Mouse (Mus musculus) midbrain, embryonic 10.5 days (tissue): ENCODE data around the gene Ghrhr. TPM values are rescaled to one million over a fixed set of nuclear protein-coding genes. Genes with fewer than 3 reads are reported as not detected.

ENCODE experiments used
- DNase-seq: peaks from one replicate; pipeline ENCODE4 v3.0.0-alpha.2; 2017; ENCODE audit warnings: low spot score
- H3K27ac ChIP-seq: fragments of 300-500 bp; sonication (generic); replicated peaks from 2 replicates; pipeline ENCODE4 v1.5.1; 2016; ENCODE audit warnings: mild to moderate bottlenecking
- H3K27me3 ChIP-seq: fragments of 300-500 bp; sonication (generic); 2 replicates; pipeline ENCODE4 v1.6.1; 2016; ENCODE audit warnings: low read depth, mild to moderate bottlenecking; ENCODE audit not compliant: poor library complexity, severe bottlenecking
- H3K36me3 ChIP-seq: fragments of 300-500 bp; sonication (generic); 2 replicates; pipeline ENCODE4 v1.6.1; 2016; ENCODE audit warnings: mild to moderate bottlenecking, moderate library complexity
- H3K4me1 ChIP-seq: fragments of 300-500 bp; sonication (generic); 2 replicates; pipeline ENCODE4 v1.6.1; 2016
- H3K4me3 ChIP-seq: fragments of 300-500 bp; sonication (generic); 2 replicates; pipeline ENCODE4 v1.5.1; 2016; ENCODE audit warnings: mild to moderate bottlenecking, moderate library complexity
- H3K9me3 ChIP-seq: fragments of 300-500 bp; sonication (generic); replicated peaks from 2 replicates; pipeline ENCODE4 v1.6.1; 2016; ENCODE audit warnings: mild to moderate bottlenecking
- WGBS: fragments of 180-500 bp; shearing (Covaris S2); methylation state at CpG from one replicate; pipeline ENCODE4 v1.1.7; 2016; 5-methylcytosine and 5-hydroxymethylcytosine counted together
- polyA plus RNA-seq: library from polyadenylated mRNA; unstranded; fragments of >200 nt; fragmentation: Nextera tagmentation; extraction: Ambion mirVana; gene quantifications from 2 replicates; pipeline ENCODE4 v1.2.1, GENCODE M21; 2016

Gene Ghrhr
- polyA plus RNA-seq, 1 experiment from 2014 or later, result not detected

DNA sequence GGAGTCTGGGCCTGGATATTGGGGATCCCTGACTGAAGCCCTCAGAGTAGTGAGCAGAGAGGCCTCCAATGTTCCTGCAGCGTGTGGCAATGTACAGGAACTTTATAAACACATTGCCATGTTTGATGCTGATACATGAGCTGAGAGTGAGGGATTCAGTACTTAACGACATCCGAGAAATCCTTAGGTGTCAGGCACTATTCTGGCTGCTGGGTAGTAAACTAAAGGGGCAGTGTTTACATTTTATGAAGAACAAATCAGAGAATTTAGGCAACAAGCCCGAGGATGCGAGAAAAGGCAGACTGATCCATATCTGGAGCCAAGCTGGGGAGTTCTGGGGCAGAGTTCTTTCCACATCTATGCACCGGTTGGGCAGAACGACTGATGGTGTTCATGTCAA, 20.5 kb upstream of the Ghrhr start:
- WGBS, result 87% methylated on average over 7 of the region's 7 CpGs
- Histone ChIP-seq H3K9me3 (no peaks in the 10 kb centered on the region), H3K4me1 (no peaks in the 10 kb centered on the region; the same call in 1 of the 2 replicates), H3K36me3 (no peaks in the 10 kb centered on the region), H3K4me3 (no peak overlapping the region), H3K27ac (no peak overlapping the region), H3K27me3 (no peaks in the 10 kb centered on the region)
- DNase-seq, result no peak

DNA sequence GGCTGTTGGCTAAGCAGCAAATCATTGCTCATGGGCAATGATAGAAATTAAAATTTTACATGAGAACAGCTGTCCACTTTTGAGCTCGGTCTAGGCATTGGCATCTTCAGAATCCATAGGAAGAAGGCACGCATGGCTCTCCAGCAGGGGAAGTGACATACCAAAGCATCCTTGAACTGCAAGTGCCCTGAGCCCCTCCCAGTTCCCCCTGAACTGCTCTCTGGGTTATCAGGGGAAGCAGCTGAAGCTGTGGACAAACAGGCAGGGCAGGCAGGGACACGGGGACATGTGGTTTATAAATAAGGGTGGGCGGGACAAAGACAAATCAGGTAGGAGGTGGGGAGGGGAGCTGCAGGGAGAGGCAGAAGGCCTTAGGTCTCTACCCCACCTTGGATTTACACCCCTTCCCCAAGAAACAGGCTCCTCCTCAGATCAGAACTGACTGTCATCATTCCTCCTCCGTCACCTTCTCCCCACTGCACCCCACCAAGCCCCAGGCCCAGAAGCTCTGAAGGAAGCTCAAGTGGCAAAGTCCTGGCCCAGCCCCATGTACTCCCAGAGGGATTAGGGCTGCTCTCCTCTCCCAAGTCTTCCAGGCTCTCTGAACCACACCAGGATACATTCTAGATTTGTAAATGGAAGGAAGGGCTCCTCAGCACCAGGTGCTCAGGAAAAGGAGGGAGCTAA, 19.9 kb upstream of the Ghrhr start:
- Histone ChIP-seq H3K27ac (no peak overlapping the region), H3K36me3 (no peaks in the 10 kb centered on the region), H3K9me3 (no peaks in the 10 kb centered on the region), H3K4me3 (no peak overlapping the region), H3K27me3 (no peaks in the 10 kb centered on the region), H3K4me1 (no peaks in the 10 kb centered on the region; the same call in 1 of the 2 replicates)
- no peak for DNase-seq
- WGBS, result 65% methylated on average over 5 of the region's 5 CpGs

DNA sequence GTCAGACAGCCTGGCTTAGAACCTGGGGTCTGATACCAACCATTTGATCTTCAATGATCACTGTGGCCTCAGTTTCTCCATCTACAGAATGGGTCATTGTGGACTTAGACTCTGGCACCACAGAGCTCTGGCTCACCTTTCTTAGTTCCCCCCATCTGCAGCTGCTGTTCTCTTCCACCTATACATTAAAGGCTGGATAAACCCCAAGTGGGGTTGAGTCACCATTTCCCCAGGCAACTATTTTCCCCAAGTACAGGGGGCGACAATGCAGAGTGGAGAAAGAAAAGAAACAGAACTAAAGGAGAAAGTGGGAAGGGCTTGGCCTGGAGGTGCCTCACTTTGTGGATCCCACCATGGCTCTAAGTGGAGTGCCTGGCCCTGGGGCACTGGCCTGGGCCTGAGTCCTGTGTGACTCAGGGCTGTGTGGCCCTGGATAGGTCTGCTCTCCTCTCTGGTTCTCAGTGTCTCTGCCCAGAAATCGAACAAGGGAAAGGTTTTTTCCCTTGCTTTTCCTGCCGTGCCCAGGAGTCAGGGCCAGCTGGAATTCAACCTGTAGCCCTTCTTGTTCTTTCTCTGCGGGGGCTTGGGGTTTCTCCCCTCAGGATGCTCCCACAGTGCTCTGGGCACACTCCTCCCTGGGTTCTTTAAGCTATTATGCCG, 19.0 kb upstream of the Ghrhr start:
- H3K27me3 ChIP-seq, result no peaks in the 10 kb centered on the region
- no peak for DNase-seq
- H3K36me3 ChIP-seq, result no peaks in the 10 kb centered on the region
- no peaks in the 10 kb centered on the region for H3K9me3 ChIP-seq
- WGBS, result 73% methylated on average over 5 of the region's 5 CpGs
- H3K4me3 ChIP-seq, result no peak overlapping the region
- H3K27ac ChIP-seq, result no peak overlapping the region
- H3K4me1 ChIP-seq, result no peaks in the 10 kb centered on the region; the same call in 1 of the 2 replicates

DNA sequence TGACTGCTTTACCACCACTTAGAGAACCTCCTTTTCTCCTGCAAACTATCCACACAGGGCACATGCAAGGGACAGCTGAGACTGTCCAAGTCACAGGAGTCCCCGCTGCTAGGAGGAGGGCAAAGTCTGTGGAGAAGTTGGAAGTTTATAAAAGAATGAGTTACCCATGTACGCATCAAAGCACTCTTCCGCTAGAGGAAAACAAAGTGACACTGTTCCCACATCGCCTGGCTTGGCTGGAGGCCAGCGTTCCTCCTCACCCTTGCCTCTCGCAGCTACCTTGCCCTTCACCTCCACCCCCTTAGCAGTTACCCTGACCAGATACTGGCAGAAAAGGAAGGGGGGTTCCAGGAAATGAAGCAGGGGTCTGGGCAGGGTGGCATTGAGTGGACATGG, 18.5 kb upstream of the Ghrhr start:
- H3K4me1 ChIP-seq, result no peaks in the 10 kb centered on the region; the same call in 1 of the 2 replicates
- no peaks in the 10 kb centered on the region for H3K27me3 ChIP-seq
- H3K27ac ChIP-seq, result no peak overlapping the region
- H3K36me3 ChIP-seq, result no peaks in the 10 kb centered on the region
- WGBS, result 78% methylated on average over 6 of the region's 6 CpGs
- no peak overlapping the region for H3K4me3 ChIP-seq
- no peaks in the 10 kb centered on the region for H3K9me3 ChIP-seq
- no peak for DNase-seq

DNA sequence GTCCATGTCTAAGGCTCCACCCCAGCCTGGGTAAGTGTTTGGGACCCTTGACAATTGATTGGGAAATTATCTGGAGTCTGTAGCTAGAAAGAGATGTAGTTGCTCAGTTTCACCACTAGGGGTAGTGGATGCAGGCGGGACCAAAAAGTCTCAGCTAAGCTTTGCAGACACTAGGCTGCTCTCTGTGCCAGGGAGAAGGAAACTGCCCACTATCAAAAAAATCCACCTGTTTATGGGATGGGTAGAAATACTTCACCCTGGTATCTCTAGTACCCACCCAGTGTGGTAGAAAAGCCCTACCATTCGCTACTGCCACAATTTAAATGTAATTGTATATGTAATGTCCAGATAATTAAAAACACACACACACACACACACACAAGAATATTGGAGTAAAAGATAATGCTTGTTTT, 17.4 kb upstream of the Ghrhr start:
- 27% methylated on average over 2 of the region's 2 CpGs for WGBS
- no peak overlapping the region for H3K4me3 ChIP-seq
- no peaks in the 10 kb centered on the region for H3K27me3 ChIP-seq
- no peak overlapping the region for H3K27ac ChIP-seq
- peak; percentile 30 for DNase-seq
- H3K36me3 ChIP-seq, result no peaks in the 10 kb centered on the region
- H3K9me3 ChIP-seq, result no peaks in the 10 kb centered on the region
- H3K4me1 ChIP-seq, result no peaks in the 10 kb centered on the region; the same call in 1 of the 2 replicates

DNA sequence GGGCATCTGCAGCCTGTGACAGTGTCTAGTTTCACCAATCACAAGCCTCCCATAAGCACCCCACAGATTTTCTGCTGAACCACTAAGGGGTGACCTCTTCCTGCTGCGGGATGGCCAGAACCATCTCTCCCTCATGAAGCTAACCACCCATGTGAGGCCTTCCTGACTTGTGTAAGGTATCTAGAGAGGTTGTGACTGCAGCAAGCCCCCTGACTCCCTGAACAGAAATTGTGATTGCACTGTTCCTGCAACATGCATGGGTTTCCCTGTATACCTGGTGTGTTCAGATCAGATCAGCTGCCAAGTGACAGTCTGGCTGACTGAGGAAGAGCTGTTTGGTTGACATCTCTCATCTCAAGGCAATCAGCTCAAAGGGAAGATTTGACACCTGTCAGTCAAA, 13.4 kb upstream of the Ghrhr start:
- no peaks in the 10 kb centered on the region for H3K9me3 ChIP-seq
- 85% methylated on average over 1 of the region's 1 CpGs for WGBS
- no peaks in the 10 kb centered on the region; the same call in 1 of the 2 replicates for H3K4me1 ChIP-seq
- no peak overlapping the region for H3K27ac ChIP-seq
- H3K4me3 ChIP-seq, result no peak overlapping the region
- no peaks in the 10 kb centered on the region for H3K36me3 ChIP-seq
- DNase-seq, result no peak
- H3K27me3 ChIP-seq, result no peaks in the 10 kb centered on the region

DNA sequence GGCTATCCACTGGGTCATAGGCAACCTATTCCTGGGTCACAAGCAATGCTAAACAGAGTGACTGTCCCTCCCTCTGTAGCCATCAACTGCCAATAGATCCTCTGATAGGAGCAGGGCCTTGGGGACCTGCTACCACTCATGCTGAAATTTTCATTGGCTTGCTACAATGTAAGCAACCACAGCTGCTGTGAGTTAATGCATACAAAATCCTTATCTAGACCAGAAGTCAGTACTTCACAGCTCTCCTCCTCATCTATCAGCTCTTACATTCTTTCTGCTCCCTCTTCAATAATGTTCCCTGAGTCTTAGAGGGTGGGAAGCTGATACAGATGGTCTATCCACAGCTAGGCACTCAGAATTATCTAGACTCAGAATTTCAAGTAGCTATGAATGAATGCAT, 9.0 kb upstream of the Ghrhr start:
- Histone ChIP-seq H3K27ac (no peak overlapping the region), H3K27me3 (no peaks in the 10 kb centered on the region), H3K4me3 (no peak overlapping the region), H3K9me3 (no peaks in the 10 kb centered on the region; the same call in 1 of the 2 replicates), H3K4me1 (no peaks in the 10 kb centered on the region), H3K36me3 (no peaks in the 10 kb centered on the region)
- no peak for DNase-seq

DNA sequence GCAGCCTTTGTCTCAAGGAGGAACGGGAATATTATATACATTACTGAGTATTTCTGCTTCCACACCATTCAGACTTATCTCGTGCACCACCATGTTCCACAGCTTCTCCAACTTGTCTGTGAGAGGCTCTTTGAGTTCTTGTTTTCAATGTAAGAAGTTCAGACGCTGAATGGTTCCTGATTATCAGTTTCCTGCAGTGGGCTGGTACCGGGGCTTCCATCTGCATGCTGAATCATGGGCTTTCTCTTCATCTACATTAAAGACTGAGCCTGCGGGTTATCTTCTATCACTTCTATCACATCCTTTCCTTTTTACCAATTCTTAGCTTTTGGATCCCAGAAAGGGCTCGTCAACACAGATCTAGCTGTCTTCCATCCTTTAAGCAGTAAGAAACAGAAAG, 5.3 kb upstream of the Ghrhr start:
- Histone ChIP-seq H3K36me3 (no peaks in the 10 kb centered on the region), H3K9me3 (no peaks in the 10 kb centered on the region; the same call in 1 of the 2 replicates), H3K4me3 (no peak overlapping the region), H3K27me3 (no peaks in the 10 kb centered on the region), H3K27ac (no peak overlapping the region), H3K4me1 (no peaks in the 10 kb centered on the region)
- DNase-seq, result no peak
- 90% methylated on average over 6 of the region's 6 CpGs for WGBS

DNA sequence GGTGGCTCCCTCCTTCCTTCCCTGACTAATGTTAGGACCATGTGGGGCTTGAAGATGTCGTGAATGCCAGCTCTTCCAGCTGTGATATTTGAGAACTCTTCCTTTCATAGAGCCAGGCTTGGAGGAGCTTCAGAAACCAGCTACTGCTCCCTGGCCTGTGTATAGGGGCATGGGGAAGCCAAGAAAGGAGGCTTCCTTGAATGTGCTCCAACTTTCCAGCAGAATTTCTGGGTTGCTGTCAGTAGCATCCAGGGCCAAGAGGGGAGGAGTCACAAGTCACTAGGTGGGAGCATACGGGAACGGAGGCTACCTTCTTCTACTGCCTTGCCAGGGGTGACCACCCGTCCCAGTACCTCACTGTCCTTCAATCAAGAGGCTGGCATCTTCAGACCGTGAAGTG, 416 bp downstream of the Ghrhr start:
- WGBS, result 84% methylated on average over 5 of the region's 5 CpGs
- Histone ChIP-seq H3K4me1 (no peaks in the 10 kb centered on the region), H3K9me3 (no peaks in the 10 kb centered on the region), H3K36me3 (no peaks in the 10 kb centered on the region), H3K27ac (no peak overlapping the region), H3K4me3 (no peak overlapping the region), H3K27me3 (no peaks in the 10 kb centered on the region)
- no peak for DNase-seq

DNA sequence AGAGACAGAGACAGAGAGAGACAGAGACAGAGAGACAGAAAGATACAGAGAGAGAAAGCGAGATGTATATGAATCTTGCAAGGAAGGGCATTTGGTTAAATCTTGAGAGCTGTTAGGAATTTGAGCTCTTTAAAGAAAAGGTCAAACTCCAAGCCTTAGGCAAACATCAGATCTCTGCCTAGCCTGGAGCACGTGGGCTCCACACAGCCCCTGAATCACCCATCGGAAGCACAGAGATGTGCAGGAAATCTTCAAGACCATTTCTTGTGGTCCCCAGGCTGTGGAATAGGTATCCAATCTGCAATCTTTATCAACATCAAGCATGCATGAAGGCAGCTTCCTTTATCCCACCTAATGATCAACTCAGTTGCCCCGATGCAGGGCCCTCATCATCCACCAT, 1.4 kb downstream of the Ghrhr start:
- 89% methylated on average over 4 of the region's 4 CpGs for WGBS
- DNase-seq, result no peak
- H3K4me1 ChIP-seq, result no peaks in the 10 kb centered on the region
- no peaks in the 10 kb centered on the region for H3K9me3 ChIP-seq
- H3K4me3 ChIP-seq, result no peak overlapping the region
- H3K27ac ChIP-seq, result no peak overlapping the region
- H3K36me3 ChIP-seq, result no peaks in the 10 kb centered on the region
- H3K27me3 ChIP-seq, result no peaks in the 10 kb centered on the region

DNA sequence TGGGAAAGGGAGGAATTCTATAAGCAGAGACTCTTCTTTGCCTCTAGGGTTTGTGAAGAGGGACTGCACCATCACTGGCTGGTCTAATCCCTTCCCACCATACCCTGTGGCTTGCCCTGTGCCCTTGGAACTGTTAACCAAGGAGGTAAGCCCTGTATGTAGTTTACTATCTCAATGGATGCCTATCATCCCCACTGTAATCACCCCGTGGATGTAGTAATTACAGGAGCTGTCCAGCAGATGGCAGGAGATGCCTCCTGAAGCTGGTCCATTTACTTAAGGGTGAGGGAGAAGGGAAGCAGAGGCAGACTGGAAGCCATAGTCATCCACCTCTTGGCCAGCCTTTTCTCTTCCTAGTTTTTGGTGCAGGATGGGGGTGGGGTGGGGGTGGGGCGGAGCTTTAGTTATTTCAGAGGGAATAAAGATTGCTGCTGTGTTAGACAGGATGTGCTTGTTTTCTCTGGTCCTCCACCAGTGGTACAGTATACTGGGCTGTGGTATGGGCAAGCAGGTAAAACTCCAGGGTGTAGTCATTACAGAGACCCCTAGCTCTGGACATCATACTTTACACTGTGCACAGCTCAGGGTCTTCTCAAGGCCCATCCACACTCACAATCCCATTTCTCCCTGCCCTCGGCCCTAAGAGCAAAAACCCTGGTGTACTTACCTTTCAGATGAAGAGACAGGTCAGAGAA, 3.7 kb downstream of the Ghrhr start:
- H3K27ac ChIP-seq, result no peak overlapping the region
- DNase-seq, result peak; percentile 57
- H3K27me3 ChIP-seq, result 0 out of 2 replicates have a peak, but pooled peaks cover 7% of the 10 kb centered on the region
- no peaks in the 10 kb centered on the region for H3K9me3 ChIP-seq
- no peak overlapping the region for H3K4me3 ChIP-seq
- WGBS, result 40% methylated on average over 3 of the region's 3 CpGs
- no peaks in the 10 kb centered on the region for H3K4me1 ChIP-seq
- no peaks in the 10 kb centered on the region for H3K36me3 ChIP-seq

DNA sequence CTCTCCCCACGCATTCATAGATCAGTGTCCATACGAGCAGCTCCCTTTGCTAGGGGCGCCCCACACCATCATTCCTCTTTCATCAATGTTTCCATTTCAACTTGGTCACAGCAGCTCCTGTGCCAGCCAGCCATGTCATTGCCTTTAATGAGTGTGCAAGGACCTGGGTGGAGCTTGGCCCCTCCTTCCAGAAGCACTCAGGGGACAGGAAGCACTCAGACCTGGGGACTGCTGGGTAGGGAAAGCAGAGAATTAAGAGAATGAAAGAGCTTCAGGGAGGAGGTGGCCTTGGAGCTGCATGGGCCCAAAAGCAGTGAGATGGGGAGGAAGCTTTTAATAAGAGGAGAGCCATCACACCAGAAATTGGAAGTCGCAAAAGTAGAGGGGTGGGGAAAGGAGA, 5.9 kb downstream of the Ghrhr start:
- no peaks in the 10 kb centered on the region for H3K4me1 ChIP-seq
- H3K27me3 ChIP-seq, result 0 out of 2 replicates have a peak, but pooled peaks cover 7% of the 10 kb centered on the region
- H3K9me3 ChIP-seq, result no peaks in the 10 kb centered on the region
- H3K27ac ChIP-seq, result no peak overlapping the region
- H3K4me3 ChIP-seq, result no peak overlapping the region
- no peak for DNase-seq
- H3K36me3 ChIP-seq, result no peaks in the 10 kb centered on the region
- 90% methylated on average over 4 of the region's 4 CpGs for WGBS

DNA sequence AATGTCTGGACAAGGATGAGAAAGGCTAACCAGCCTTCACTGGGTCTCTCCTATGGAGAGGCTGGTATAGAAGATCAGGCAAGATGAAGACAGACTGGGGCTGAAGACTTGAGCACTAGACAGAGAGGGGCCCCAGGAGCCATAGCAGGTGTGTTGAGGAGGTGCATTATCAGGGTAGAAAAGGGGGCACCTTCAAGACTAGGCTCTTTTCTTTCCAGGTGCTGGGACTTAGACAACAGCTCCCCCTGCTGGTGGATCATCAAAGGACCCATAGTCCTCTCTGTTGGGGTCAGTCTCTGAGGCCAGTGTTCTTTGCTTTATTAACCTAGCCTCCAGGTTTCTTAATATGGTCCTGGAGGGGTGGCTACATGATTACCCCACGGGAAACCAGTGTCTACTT, 7.8 kb downstream of the Ghrhr start:
- Histone ChIP-seq H3K36me3 (no peaks in the 10 kb centered on the region), H3K4me3 (no peak overlapping the region), H3K27ac (no peak overlapping the region), H3K27me3 (0 out of 2 replicates have a peak, but pooled peaks cover 7% of the 10 kb centered on the region), H3K4me1 (peaks cover 13% of the 10 kb centered on the region), H3K9me3 (no peaks in the 10 kb centered on the region)
- 25% methylated on average over 1 of the region's 1 CpGs for WGBS
- peak; percentile 39 for DNase-seq
